Mouse (Mus musculus): Measurements from ENCODE around the gene Bgn.

- no peak for TF ChIP-seq CTCF (IDR thresholded peaks at IDR 0.05)
- TF ChIP-seq EP300 (IDR thresholded peaks at IDR 0.05): no peak
These were observed 1.5 kb downstream of the Bgn start for GRCm38 (mm10) chrX:73484870-73485269.
